9 mouse cellular contexts compared by ENCODE assay signal in genomic region chr15:88858141-88858541, GRCm38 (mm10). TPM values are rescaled to one million over a fixed set of nuclear protein-coding genes. Genes with fewer than 3 reads are reported as not detected.
A peak's percentile ranks its signal among the peaks of the same experiment; 100 is the strongest.
DNase-seq lines count a peak whose midpoint lies in the region; ATAC-seq and TF ChIP-seq lines count a peak whose summit lies in the region.
"Had no signal": no experiment of that assay in that cellular context is flagged by ENCODE, and none has a peak within 500 bp of the region (broad histone marks: within the 10 kb centered on the region; RNA-seq: fewer than 3 reads in every experiment).

No protein-coding gene starts in this region.

- DNase-seq in kidney, adult 11 months = peak; percentile 54
- no peak for DNase-seq in kidney, postnatal 4 days
- peak; percentile 49 for DNase-seq in testis, postnatal 14 days (ENCODE audit: low spot score)
- DNase-seq in testis, postnatal 10 days (ENCODE audit: low spot score) = no peak
- peak; percentile 74 for DNase-seq in lung, postnatal 36 days
- no peak for DNase-seq in left cerebral cortex, adult 8-10 months (ENCODE audit: low spot score in 2 of 2)

- no peak for TF ChIP-seq POLR2A in cortical plate, adult 2 months (IDR thresholded peaks at IDR 0.05; ENCODE audit: extremely low read depth, insufficient read depth, low read length)

- H3K4me3 ChIP-seq in cortical plate, adult 2 months (ENCODE audit: insufficient read depth, low read length) = no peak overlapping the region

- ATAC-seq in erythroid progenitor cell, adult 5-6 weeks (replicated peaks; ENCODE audit: low FRiP score, poor library complexity, severe bottlenecking) = no peak

- no peak for TF ChIP-seq CTCF in cortical plate, adult 2 months (IDR thresholded peaks at IDR 0.05; ENCODE audit: extremely low read depth, insufficient read depth, low read length)

- H3K27ac ChIP-seq in cortical plate, adult 2 months (ENCODE audit: insufficient read depth, low read length) = peak overlapping the region; percentile 0; the same call in 1 of the 2 replicates
- H3K27ac ChIP-seq: liver, embryonic 14.5 days had no signal

- H3K4me1 ChIP-seq in cortical plate, adult 2 months (ENCODE audit: control insufficient read depth, insufficient read depth, low read length) = peaks cover 2% of the 10 kb centered on the region; the same call in 1 of the 2 replicates

RNA-seq across cellular contexts. Expression of gene Pim3, which starts 3.8 kb away (rescaled TPM):
- 14.2 and 16.7 TPM in 2 replicates for polyA plus RNA-seq in cortical plate, adult 2 months (2012; rRNA removed)
- 10 to 100 TPM; 36.8 to 55.1 (median 43.8) TPM for total RNA-seq in left cerebral cortex, adult 8-10 months (2022)
- total RNA-seq in erythroid progenitor cell, adult 5-6 weeks (2015; ENCODE audit: low replicate concordance) = 0.72 and 1.3 TPM in 2 replicates
- total RNA-seq in erythroid progenitor cell, adult 5-6 weeks (2017; ENCODE audit: low replicate concordance) = 0.68 and 1.5 TPM in 2 replicates

RNA-seq across cellular contexts. Expression of gene Creld2, which starts 38.7 kb away (rescaled TPM):
- polyA plus RNA-seq in cortical plate, adult 2 months (2012; rRNA removed) = 25.7 and 26.6 TPM in 2 replicates
- total RNA-seq in left cerebral cortex, adult 8-10 months (2022) = 10 to 100 TPM; 16.4 to 22.3 (median 17.2) TPM
- total RNA-seq in erythroid progenitor cell, adult 5-6 weeks (2015; ENCODE audit: low replicate concordance) = 19.8 and 26.4 TPM in 2 replicates
- total RNA-seq in erythroid progenitor cell, adult 5-6 weeks (2017; ENCODE audit: low replicate concordance) = 24.8 and 41.9 TPM in 2 replicates

RNA-seq across cellular contexts. Expression of gene Alg12, which starts 39.0 kb away (rescaled TPM):
- polyA plus RNA-seq in cortical plate, adult 2 months (2012; rRNA removed) = 17.0 and 17.5 TPM in 2 replicates
- total RNA-seq in left cerebral cortex, adult 8-10 months (2022) = 10 to 100 TPM; 13.4 to 14.3 (median 14.2) TPM
- total RNA-seq in erythroid progenitor cell, adult 5-6 weeks (2015; ENCODE audit: low replicate concordance) = 5.0 and 5.4 TPM in 2 replicates
- total RNA-seq in erythroid progenitor cell, adult 5-6 weeks (2017; ENCODE audit: low replicate concordance) = 1.2 and 2.4 TPM in 2 replicates

Comparison
In these comparisons a context has a peak if more than half of its experiments do, and no peak if none do; other contexts are left out.
1. DNase-seq: peak in kidney, adult 11 months (single experiment), testis, postnatal 14 days (single experiment) and lung, postnatal 36 days (single experiment); none in kidney, postnatal 4 days (0 of 2), testis, postnatal 10 days (single experiment) and left cerebral cortex, adult 8-10 months (0 of 2).
2. RNA of gene Pim3, which starts 3.8 kb away (total RNA-seq): 36.8 to 55.1 TPM in left cerebral cortex, adult 8-10 months; 0.68 to 1.5 TPM in erythroid progenitor cell, adult 5-6 weeks; every median in the first group is over 10 times any median in the second.